Mouse (Mus musculus): ENCODE measurements around the gene Trnt1. TPM values are rescaled to one million over a fixed set of nuclear protein-coding genes. Genes with fewer than 3 reads are reported as not detected.

Gene Trnt1
- polyA plus RNA-seq, 1 experiment from 2014 or later: 71.5 TPM

DNA sequence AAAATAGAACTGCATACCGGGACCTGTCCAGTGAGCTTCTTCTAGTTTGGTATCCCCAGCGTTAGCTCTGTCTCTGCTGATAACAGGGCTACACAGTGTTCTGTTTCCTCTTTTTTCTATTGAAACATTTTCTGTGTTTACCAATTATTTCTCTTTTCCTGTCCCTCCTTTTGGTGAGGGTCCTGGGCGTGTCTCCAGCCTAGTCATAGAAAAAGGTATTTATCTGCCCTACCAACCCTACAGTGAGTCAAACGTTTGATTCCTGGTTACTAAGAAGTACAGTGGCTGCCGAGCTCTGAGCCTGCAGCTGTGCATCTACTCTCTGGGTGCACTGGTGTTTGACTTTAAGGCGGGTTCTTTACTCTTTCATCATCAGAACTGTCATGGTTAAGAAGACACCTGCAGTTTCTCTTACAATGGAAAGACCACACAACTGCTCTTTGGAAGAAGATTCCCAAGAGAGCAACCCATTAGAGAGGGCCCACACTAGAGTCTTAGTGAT is 20.0 kb upstream of the Trnt1 start, which contains the start of gene Il5ra:
Gene Il5ra, minus strand, starts transcription at position 151 of the 502 bp plus-strand sequence.
- H3K4me3 ChIP-seq: no peak within 1 kb of the TSS
- DNase-seq (ENCODE audit: low spot score): no peak
- H3K27ac ChIP-seq (replicated peaks): no peak within 1 kb of the TSS
- H3K4me1 ChIP-seq: no peaks in the 10 kb centered on the region
- H3K9me3 ChIP-seq (replicated peaks): no peaks in the 10 kb centered on the region
- no peaks in the 10 kb centered on the region for H3K27me3 ChIP-seq (ENCODE audit: low read depth, poor library complexity, severe bottlenecking)
- H3K36me3 ChIP-seq: no peaks in the 10 kb centered on the region
- 80% methylated on average over 6 of the region's 6 CpGs for WGBS

DNA sequence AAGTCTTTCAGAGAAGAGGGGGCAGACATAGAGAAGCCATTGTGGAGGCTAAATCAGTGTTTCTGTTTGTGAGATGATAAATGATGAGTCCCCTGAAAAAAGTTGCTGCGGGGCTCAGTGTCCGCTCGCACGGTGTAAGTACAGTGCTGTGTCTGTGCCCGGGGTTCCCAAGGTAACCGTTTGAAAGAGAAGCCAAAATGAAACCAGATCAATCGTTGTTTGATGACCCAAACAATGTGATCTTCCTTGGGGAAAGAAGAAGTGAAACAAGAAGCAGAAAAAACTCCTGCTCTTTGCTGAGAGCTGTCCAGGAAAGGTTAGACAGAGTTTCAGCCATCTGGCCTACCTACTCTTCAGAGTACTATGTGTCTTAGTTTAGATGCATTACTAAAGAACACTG is 18.6 kb upstream of the Trnt1 start:
- Histone ChIP-seq H3K27me3 (ENCODE audit: low read depth, poor library complexity, severe bottlenecking) (no peaks in the 10 kb centered on the region), H3K4me3 (no peak overlapping the region), H3K27ac (replicated peaks) (no peak overlapping the region), H3K9me3 (replicated peaks) (no peaks in the 10 kb centered on the region), H3K36me3 (no peaks in the 10 kb centered on the region), H3K4me1 (no peaks in the 10 kb centered on the region)
- DNase-seq (ENCODE audit: low spot score): no peak
- WGBS: 91% methylated on average over 7 of the region's 7 CpGs

DNA sequence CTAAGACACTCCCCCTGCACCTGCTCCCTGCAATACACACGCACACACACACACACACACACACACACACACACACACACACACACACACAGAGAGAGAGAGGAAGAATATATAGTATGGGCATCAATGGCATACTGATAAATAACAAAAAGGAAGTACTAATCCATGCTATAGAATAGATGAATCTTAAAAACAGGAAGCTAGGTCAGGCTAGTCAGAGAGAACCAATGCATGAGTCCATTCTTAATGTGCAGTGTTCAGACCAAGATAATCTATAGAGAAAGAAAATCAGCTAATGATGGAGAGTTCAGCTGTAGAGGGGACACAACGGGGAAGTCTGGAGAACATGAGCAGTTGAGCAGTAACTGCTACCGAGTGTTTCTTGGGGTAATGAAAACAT is 10.6 kb upstream of the Trnt1 start:
- no peaks in the 10 kb centered on the region for H3K36me3 ChIP-seq
- WGBS: 87% methylated on average over 3 of the region's 3 CpGs
- no peaks in the 10 kb centered on the region for H3K9me3 ChIP-seq (replicated peaks)
- H3K4me1 ChIP-seq: no peaks in the 10 kb centered on the region
- no peak overlapping the region for H3K4me3 ChIP-seq
- H3K27me3 ChIP-seq (ENCODE audit: low read depth, poor library complexity, severe bottlenecking): no peaks in the 10 kb centered on the region
- no peak overlapping the region for H3K27ac ChIP-seq (replicated peaks)
- DNase-seq (ENCODE audit: low spot score): no peak

DNA sequence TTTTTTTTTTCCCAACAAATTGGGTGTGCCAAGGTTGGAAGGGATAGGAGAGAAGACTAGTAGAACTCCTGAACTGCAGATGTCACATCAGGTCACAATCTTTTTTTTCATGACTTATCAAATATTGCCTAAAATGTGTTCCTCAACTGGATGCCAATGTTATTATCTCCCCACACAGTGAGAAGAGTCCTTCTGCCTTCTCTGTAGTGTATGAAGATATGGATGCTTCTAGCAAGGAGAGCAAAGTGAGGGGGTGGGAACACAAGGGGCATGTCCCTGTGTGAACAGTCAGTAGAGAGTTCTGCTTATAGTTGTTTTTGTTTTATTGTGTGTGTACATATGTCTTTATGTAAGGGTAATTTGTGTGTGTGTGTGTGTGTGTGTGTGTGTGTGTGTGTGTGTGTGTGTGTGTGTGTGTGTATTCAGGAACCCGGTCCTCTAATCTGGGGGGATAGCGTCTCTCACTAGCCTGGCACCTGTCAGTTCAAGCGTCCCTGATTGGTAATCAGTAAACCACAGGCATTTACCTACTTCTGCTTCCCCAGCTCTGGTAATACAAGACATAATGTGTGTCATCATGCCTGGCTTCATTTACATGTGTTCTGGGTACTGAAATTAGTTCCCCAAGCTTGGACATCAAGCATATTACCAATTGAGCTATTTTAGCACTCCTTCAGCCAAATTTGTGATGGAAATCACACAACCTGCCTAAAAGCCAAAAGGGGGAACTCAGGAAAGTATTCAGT is 8.3 kb upstream of the Trnt1 start:
- H3K4me1 ChIP-seq: no peaks in the 10 kb centered on the region
- no peaks in the 10 kb centered on the region for H3K9me3 ChIP-seq (replicated peaks)
- H3K27ac ChIP-seq (replicated peaks): no peak overlapping the region
- DNase-seq (ENCODE audit: low spot score): no peak
- no peaks in the 10 kb centered on the region for H3K27me3 ChIP-seq (ENCODE audit: low read depth, poor library complexity, severe bottlenecking)
- H3K4me3 ChIP-seq: no peak overlapping the region
- WGBS: 89% methylated on average over 3 of the region's 3 CpGs
- no peaks in the 10 kb centered on the region for H3K36me3 ChIP-seq

DNA sequence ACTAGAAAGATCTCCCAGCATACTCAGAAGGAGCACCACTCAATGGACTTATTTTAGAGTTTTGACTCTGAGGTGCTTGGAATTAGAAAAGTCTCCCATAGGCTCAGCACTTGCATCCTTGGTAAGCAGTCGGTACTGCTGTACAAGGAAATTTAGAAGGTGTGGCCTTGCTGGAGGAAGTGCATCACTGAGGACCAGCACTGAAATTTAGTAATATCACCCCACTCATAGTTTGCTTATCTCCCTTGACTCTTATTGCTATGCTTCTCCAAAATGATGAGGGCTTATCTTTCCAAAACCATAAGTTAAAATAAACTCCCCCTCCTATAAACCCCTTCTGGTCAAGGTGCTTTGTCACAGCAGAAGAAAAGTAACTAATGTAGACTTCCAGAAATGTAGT is 7.4 kb upstream of the Trnt1 start:
- no peaks in the 10 kb centered on the region for H3K4me1 ChIP-seq

DNA sequence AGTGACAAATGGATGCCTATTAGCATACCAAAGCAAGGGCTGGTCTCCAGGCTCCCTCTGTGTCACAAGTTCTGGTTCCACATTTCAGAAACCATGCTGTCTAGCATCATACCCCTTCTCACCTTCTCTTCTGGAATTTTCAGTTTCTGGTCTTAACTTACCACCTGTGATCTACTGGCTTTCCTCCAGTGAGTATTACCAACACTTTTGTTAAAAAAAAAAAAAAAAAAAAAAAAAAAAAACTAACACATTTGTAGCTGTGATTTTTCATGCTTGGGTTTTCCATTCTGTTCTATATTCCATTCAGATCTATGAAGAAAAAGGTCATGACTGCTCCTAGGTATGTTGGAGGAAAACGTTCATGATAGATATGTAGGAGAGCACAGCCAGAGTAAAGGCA is 3.0 kb upstream of the Trnt1 start:
- DNase-seq (ENCODE audit: low spot score): no peak
- WGBS: 88% methylated on average over 1 of the region's 1 CpGs
- peaks cover 12% of the 10 kb centered on the region for H3K4me1 ChIP-seq
- no peak overlapping the region for H3K4me3 ChIP-seq
- no peaks in the 10 kb centered on the region for H3K9me3 ChIP-seq (replicated peaks)
- no peaks in the 10 kb centered on the region for H3K27me3 ChIP-seq (ENCODE audit: low read depth, poor library complexity, severe bottlenecking)
- no peak overlapping the region for H3K27ac ChIP-seq (replicated peaks)
- no peaks in the 10 kb centered on the region for H3K36me3 ChIP-seq

More for the DNA sequence above, 7.4 kb upstream of the Trnt1 start:
- no peaks in the 10 kb centered on the region for H3K36me3 ChIP-seq
- H3K27me3 ChIP-seq (ENCODE audit: low read depth, poor library complexity, severe bottlenecking): no peaks in the 10 kb centered on the region
- DNase-seq (ENCODE audit: low spot score): no peak
- H3K27ac ChIP-seq (replicated peaks): no peak overlapping the region
- H3K4me3 ChIP-seq: no peak overlapping the region
- WGBS: 73% methylated on average over 1 of the region's 1 CpGs
- H3K9me3 ChIP-seq (replicated peaks): no peaks in the 10 kb centered on the region

DNA sequence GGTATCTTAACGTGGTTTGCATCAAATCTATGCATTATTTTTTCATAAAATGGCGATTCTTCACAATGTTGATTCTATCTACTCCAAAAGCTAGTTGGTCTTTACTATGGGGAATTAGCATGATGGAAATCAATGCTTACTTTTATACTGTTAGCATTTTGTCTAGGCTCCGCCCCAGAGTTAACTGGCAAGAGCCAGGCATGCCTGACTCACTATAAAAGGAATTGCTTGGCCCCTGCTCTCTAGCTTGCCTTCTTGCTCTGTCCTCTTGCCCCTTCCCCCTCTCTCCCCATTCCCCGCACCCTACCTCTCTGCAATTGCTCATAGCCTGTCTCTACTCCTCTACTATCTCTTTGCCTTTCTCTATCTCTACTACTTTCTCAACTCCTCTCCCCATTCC is 2.1 kb upstream of the Trnt1 start:
- H3K4me1 ChIP-seq: peaks cover 12% of the 10 kb centered on the region
- 79% methylated on average over 4 of the region's 4 CpGs for WGBS
- H3K9me3 ChIP-seq (replicated peaks): no peaks in the 10 kb centered on the region
- H3K36me3 ChIP-seq: peaks cover 6% of the 10 kb centered on the region
- no peaks in the 10 kb centered on the region for H3K27me3 ChIP-seq (ENCODE audit: low read depth, poor library complexity, severe bottlenecking)
- DNase-seq (ENCODE audit: low spot score): no peak
- no peak overlapping the region for H3K4me3 ChIP-seq
- H3K27ac ChIP-seq (replicated peaks): no peak overlapping the region

DNA sequence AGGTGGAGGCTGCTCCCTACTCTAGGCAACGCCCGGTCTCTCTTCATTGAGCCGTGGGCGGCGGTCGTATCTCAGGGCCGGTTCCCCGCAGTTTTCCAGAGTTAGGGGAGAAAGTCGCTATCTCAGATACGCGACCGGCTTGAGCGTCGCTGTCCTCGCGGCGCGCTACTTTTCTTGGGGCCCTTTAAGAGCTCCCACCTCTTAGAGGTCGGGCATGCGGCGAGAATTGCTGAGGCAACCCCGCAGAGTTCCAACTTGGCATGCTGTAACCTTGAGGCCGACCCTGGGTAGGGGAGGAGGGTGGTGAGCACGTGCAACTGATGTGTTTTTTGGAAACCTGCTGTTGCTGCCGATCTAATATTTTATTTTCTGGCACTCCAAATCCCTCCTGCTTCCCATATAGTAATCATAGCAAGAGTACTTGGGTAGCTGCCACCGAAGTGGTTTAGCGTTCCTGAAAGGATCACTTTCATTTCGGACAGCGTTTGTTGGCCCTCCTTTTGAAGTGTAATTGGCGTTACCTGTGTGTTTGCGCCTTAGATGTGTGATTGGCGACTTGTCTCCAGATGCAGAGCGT is 458 bp downstream of the Trnt1 start:
- H3K4me3 ChIP-seq: peak overlapping the region; percentile 84
- DNase-seq (ENCODE audit: low spot score): no peak
- H3K27ac ChIP-seq (replicated peaks): peak overlapping the region; percentile 82
- no peaks in the 10 kb centered on the region for H3K9me3 ChIP-seq (replicated peaks)
- peaks cover 33% of the 10 kb centered on the region for H3K36me3 ChIP-seq
- 3% methylated on average over 33 of the region's 33 CpGs for WGBS
- H3K27me3 ChIP-seq (ENCODE audit: low read depth, poor library complexity, severe bottlenecking): no peaks in the 10 kb centered on the region
- peaks cover 12% of the 10 kb centered on the region for H3K4me1 ChIP-seq

DNA sequence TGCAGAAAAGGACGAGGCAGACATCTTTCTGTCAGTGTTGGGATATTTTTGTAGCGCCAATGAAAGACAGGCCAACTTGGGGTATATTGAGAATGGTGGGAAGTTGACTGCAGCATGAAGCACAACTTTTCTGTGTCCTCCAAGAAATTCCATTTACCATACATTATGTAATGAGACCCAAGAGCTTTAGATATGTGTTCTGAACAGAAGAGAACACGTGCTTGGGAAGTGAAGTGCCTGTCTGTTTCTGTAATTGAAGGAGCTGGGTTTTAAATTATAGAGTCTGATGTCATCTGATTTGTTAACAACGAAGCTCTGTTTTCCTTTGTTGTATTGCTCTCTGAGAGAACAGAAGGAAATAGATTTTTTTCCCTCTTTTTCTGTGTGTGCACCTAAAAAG is 1.1 kb downstream of the Trnt1 start:
- DNase-seq (ENCODE audit: low spot score): no peak
- WGBS: 69% methylated on average over 4 of the region's 4 CpGs

DNA sequence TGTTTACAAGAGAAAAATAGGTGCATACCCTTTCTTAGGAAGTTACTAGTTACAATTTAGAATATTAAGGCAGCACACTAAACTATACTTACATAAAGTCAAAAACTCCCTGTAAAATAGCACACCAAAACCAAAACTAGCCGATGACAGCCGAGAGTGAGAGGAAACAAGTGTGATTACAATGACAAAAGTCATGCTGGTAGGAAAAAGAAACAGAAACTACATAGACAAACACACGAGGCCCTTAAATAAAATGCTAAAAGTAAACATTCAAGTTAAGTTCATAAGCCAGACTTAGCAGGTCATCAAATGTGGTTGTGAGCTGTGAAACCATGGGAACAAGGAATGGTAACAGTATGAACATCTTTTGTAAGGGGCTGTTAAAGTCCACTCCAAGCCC is 18.2 kb downstream of the Trnt1 start:
- Histone ChIP-seq H3K4me3 (no peak overlapping the region), H3K27ac (replicated peaks) (no peak overlapping the region), H3K9me3 (replicated peaks) (no peaks in the 10 kb centered on the region), H3K4me1 (no peaks in the 10 kb centered on the region), H3K27me3 (ENCODE audit: low read depth, poor library complexity, severe bottlenecking) (no peaks in the 10 kb centered on the region), H3K36me3 (peaks cover 55% of the 10 kb centered on the region)
- DNase-seq (ENCODE audit: low spot score): no peak
- 91% methylated on average over 3 of the region's 3 CpGs for WGBS

More for the DNA sequence above, 1.1 kb downstream of the Trnt1 start:
- H3K27ac ChIP-seq (replicated peaks): no peak overlapping the region
- peaks cover 38% of the 10 kb centered on the region for H3K36me3 ChIP-seq
- H3K9me3 ChIP-seq (replicated peaks): no peaks in the 10 kb centered on the region
- H3K4me3 ChIP-seq: peak overlapping the region; percentile 84
- H3K27me3 ChIP-seq (ENCODE audit: low read depth, poor library complexity, severe bottlenecking): no peaks in the 10 kb centered on the region
- peaks cover 12% of the 10 kb centered on the region for H3K4me1 ChIP-seq

DNA sequence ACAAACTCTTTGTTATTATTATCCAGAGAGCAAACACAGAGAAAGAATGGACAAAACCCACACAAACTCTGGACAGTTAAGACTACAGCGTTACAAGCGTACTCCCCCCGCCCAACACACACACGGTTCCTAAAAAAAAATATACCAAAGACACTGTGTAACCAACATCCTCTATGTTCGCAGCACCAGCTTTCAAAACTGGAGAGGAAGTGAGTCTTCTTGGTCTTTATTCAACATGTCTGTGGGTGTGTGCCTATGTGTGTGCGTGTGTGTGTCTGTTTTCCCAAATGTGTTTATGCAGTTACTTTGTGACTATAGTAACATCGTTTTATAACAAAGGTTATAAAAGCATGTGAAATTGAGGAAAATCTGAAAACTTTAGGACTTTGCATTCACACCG is 22.5 kb downstream of the Trnt1 start:
- 94% methylated on average over 8 of the region's 8 CpGs for WGBS
- peaks cover 67% of the 10 kb centered on the region for H3K36me3 ChIP-seq

DNA sequence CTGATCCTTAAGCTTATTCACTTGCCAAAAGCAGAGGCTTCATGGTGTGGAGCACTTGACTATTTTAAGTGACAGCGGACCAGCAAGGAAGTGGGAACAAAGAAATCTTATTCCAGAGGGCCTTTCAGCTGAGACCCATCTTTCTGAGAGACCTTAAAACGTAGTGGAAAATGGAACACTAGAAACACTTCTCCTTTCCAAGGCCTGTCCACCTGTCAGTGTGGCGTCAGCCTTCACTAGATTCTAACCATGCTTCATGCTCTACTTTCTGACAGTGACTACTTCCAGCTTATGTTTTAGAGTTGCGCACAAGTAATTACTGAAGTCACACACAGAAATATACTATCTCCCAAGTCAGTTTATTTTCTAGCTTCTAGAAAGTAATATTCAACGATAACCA is 23.6 kb downstream of the Trnt1 start:
- peaks cover 57% of the 10 kb centered on the region for H3K36me3 ChIP-seq
- H3K9me3 ChIP-seq (replicated peaks): no peaks in the 10 kb centered on the region
- H3K4me1 ChIP-seq: no peaks in the 10 kb centered on the region
- WGBS: 90% methylated on average over 5 of the region's 5 CpGs
- no peak overlapping the region for H3K4me3 ChIP-seq
- DNase-seq (ENCODE audit: low spot score): no peak
- H3K27me3 ChIP-seq (ENCODE audit: low read depth, poor library complexity, severe bottlenecking): no peaks in the 10 kb centered on the region
- no peak overlapping the region for H3K27ac ChIP-seq (replicated peaks)

More for the DNA sequence above, 22.5 kb downstream of the Trnt1 start:
- no peaks in the 10 kb centered on the region for H3K27me3 ChIP-seq (ENCODE audit: low read depth, poor library complexity, severe bottlenecking)
- H3K4me3 ChIP-seq: no peak overlapping the region
- no peak for DNase-seq (ENCODE audit: low spot score)
- no peaks in the 10 kb centered on the region for H3K4me1 ChIP-seq
- no peaks in the 10 kb centered on the region for H3K9me3 ChIP-seq (replicated peaks)
- H3K27ac ChIP-seq (replicated peaks): no peak overlapping the region

DNA sequence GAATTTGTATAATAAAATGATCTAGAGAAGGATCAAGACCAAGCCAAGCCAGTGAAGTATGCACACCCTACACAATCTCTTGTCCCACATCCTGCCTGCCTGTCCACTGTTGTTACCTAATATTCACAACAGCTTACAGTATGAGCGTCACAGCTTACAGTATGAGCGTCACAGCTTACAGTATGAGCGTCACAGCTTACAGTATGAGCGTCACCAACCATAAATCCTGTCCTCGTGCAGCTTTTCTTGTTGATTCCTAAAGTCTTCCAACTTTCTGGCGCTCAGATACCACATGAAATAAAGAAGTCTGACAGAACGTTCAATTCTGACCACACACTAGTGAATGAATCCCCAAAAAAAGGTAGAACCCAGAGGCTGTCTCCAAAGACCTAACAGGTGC is 24.2 kb downstream of the Trnt1 start:
- no peaks in the 10 kb centered on the region for H3K27me3 ChIP-seq (ENCODE audit: low read depth, poor library complexity, severe bottlenecking)
- no peaks in the 10 kb centered on the region for H3K4me1 ChIP-seq
- H3K9me3 ChIP-seq (replicated peaks): no peaks in the 10 kb centered on the region
- peaks cover 51% of the 10 kb centered on the region for H3K36me3 ChIP-seq
- no peak overlapping the region for H3K4me3 ChIP-seq
- no peak overlapping the region for H3K27ac ChIP-seq (replicated peaks)
- no peak for DNase-seq (ENCODE audit: low spot score)
- WGBS: 94% methylated on average over 7 of the region's 7 CpGs

Measured in midbrain, embryonic 10.5 days (tissue).